Mouse (Mus musculus) heart, postnatal 0 days (tissue): ENCODE data around the gene Syt16. TPM values are rescaled to one million over a fixed set of nuclear protein-coding genes. Genes with fewer than 3 reads are reported as not detected.

Experiments used
- ATAC-seq: fragments of 200-750 bp; cut with Nextera tagmentation; 2 replicates; pipeline ENCODE4 v1.8.0; 2017; ENCODE audit warnings: low read depth, moderate number of reproducible peaks, moderate library complexity; ENCODE audit not compliant: insufficient read depth
- DNase-seq: peaks from one replicate; pipeline ENCODE4 v3.0.0-alpha.2; 2016; ENCODE audit warnings: low spot score
- H3K27ac ChIP-seq: fragments of 300-500 bp; sonication (generic); 2 replicates; pipeline ENCODE4 v1.5.1; 2014; ENCODE audit warnings: low read depth, mild to moderate bottlenecking
- H3K27me3 ChIP-seq: fragments of 300-500 bp; sonication (generic); 2 replicates; pipeline ENCODE4 v1.6.1; 2014; ENCODE audit warnings: low read length, mixed read lengths; ENCODE audit not compliant: control insufficient read depth, insufficient read depth
- H3K36me3 ChIP-seq: fragments of 300-500 bp; sonication (generic); replicated peaks from 2 replicates; pipeline ENCODE4 v1.6.1; 2014; ENCODE audit warnings: low read length, mixed read lengths; ENCODE audit not compliant: control insufficient read depth, insufficient read depth
- H3K4me1 ChIP-seq: fragments of 300-500 bp; sonication (generic); 2 replicates; pipeline ENCODE4 v1.6.1; 2014; ENCODE audit warnings: antibody characterized with exemption; ENCODE audit not compliant: control insufficient read depth, insufficient read depth
- H3K4me2 ChIP-seq: fragments of 300-500 bp; sonication (generic); 2 replicates; pipeline ENCODE4 v1.6.1; 2014; ENCODE audit warnings: low read depth, mild to moderate bottlenecking, low read length, moderate library complexity
- H3K4me3 ChIP-seq: fragments of 300-500 bp; sonication (generic); 2 replicates; pipeline ENCODE4 v1.5.1; 2014; ENCODE audit warnings: low read depth, low read length
- H3K9ac ChIP-seq: fragments of 300-500 bp; sonication (generic); replicated peaks from 2 replicates; pipeline ENCODE4 v1.6.1; 2014; ENCODE audit warnings: low read depth, low read length, mixed read lengths
- H3K9me3 ChIP-seq: fragments of 300-500 bp; sonication (generic); replicated peaks from 2 replicates; pipeline ENCODE4 v1.6.1; 2016; ENCODE audit warnings: low read length; ENCODE audit not compliant: control insufficient read depth
- CTCF ChIP-seq: IDR thresholded peaks from 2 replicates; pipeline ENCODE4 v1.5.1; 2016; ENCODE audit warnings: antibody characterized with exemption, control low read depth, low read depth
- EP300 ChIP-seq: IDR thresholded peaks from 2 replicates; pipeline ENCODE4 v1.6.1; 2016; ENCODE audit warnings: antibody characterized with exemption, low read depth
- WGBS: fragments of 180-500 bp; shearing (Covaris S2); extraction: QIAGEN DNeasy Blood & Tissue Kit; methylation state at CpG from one replicate; pipeline ENCODE4 v1.1.7; 2014; 5-methylcytosine and 5-hydroxymethylcytosine counted together
- polyA plus RNA-seq: library from polyadenylated mRNA; unstranded; fragments of >200 nt; fragmentation: Nextera tagmentation; extraction: Ambion mirVana; gene quantifications from 2 replicates; pipeline ENCODE4 v1.2.1, GENCODE M21; 2015
- total RNA-seq: library from RNA; depleted of rRNA; stranded (reverse); fragments of >200 nt; gene quantifications from 2 replicates; pipeline ENCODE4 v1.2.3, GENCODE M21; 2014; ENCODE audit warnings: low replicate concordance

Gene Syt16
- total and polyA plus RNA-seq, 2 experiments from 2014 or later, result 0.80 TPM; not detected in 1

DNA sequence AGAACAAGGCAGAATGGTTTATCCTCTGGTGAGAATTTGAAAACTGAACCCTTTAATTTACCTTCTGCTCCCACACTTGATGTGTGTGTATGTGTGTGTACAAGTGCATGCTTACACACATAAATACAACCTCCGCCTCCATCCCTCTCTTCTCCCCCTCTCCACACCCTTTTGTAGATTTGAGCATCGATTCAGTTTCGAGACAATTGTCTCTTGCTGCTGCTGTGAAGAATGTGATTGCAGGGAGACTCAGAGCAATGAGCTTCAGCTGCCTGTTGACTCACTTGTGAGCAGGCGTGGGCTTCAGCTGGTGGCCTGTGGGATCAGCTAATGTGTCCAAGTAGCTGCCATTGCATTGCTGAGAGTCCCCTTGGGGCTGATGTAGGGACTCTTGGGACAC lies 46.8 kb downstream of the Syt16 start:
- H3K4me2 ChIP-seq, result no peak overlapping the region
- no peaks in the 10 kb centered on the region for H3K27me3 ChIP-seq
- no peaks in the 10 kb centered on the region for H3K4me1 ChIP-seq
- H3K9ac ChIP-seq, result no peak overlapping the region
- no peak overlapping the region for H3K4me3 ChIP-seq
- 81% methylated on average over 4 of the region's 4 CpGs for WGBS
- ATAC-seq (no peak), DNase-seq (no peak)
- no peaks in the 10 kb centered on the region for H3K9me3 ChIP-seq
- TF ChIP-seq CTCF, result no peak
- no peak for TF ChIP-seq EP300
- H3K36me3 ChIP-seq, result no peaks in the 10 kb centered on the region
- no peak overlapping the region for H3K27ac ChIP-seq

DNA sequence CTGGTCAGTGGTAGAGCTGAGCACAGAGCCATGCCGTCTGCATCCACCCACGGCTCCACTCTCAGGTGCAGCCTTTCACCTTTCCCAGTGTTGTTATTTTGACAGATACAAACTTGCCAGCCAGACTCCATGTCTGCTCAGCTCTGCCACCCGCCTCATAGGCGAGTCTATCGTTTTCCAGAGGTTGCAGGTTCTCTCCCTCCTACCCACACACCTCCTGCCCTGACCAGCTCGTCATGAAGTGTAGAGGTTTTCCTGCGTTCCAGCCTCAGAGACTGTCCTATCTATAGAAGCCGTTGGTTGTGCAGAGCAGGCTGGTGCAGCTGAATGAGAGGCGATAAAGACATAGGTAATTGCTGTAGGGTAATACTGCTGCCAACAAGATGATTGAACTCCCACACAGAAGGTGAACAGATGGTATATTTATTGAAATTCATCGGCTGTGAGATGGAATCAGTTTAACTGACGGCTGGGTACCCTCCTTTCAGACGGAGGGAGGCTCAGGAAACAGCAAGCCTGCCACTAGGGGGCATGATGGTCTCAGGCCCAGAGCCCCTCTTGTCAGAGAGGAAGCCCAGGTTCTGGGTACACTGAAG lies 58.0 kb downstream of the Syt16 start:
- Histone ChIP-seq H3K4me1 (no peaks in the 10 kb centered on the region), H3K27me3 (no peaks in the 10 kb centered on the region), H3K9ac (no peak overlapping the region), H3K27ac (no peak overlapping the region), H3K4me2 (no peak overlapping the region), H3K36me3 (no peaks in the 10 kb centered on the region), H3K9me3 (no peaks in the 10 kb centered on the region), H3K4me3 (no peak overlapping the region)
- 45% methylated on average over 12 of the region's 12 CpGs for WGBS
- DNase-seq (peak; percentile 7), ATAC-seq (no peak)
- TF ChIP-seq EP300 (no peak), CTCF (peak; percentile 52)

DNA sequence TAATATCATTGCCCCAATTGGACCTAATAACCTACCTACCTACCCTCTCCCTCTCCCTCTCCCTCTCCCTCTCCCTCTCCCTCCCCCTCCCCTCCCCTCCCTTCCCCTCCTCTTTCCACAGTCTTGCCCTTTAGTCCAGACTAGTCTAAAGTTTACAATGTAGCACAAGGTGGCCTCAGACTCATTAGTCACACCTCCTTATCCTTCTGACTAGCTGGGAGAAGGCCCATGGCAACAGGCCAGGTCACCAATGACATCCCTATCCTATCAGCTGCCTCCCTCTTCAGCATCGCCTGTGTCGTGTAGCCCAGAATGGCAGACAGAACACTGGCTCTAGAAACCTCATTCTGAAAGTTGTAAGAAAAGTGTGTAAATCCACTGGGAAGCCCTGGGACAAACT lies 58.7 kb downstream of the Syt16 start:
- TF ChIP-seq EP300 (no peak), CTCF (no peak)
- H3K27ac ChIP-seq, result no peak overlapping the region

DNA sequence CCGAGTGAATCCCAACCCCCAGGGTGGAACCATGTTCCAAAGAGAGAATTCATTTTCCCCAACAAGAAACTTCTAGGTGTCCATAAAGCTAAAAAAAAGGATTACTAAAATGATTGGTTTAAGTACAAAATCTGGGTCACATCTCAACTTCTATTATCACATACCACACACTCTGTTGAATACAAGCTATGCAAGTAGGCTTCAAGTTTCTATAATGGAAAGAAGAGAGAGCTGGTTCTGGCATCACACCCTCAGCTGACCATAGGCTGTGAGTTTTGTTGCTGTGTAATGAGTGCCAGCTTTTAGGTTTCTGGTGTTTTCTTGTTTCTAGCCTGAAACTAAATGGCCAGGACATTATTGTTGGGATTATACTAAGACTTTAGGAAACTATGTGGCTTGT lies 65.1 kb downstream of the Syt16 start:
- DNase-seq (no peak), ATAC-seq (no peak)
- H3K4me1 ChIP-seq, result no peaks in the 10 kb centered on the region
- no peaks in the 10 kb centered on the region for H3K9me3 ChIP-seq
- H3K27me3 ChIP-seq, result no peaks in the 10 kb centered on the region
- no peaks in the 10 kb centered on the region for H3K36me3 ChIP-seq
- WGBS, result 85% methylated on average over 1 of the region's 1 CpGs
- no peak overlapping the region for H3K9ac ChIP-seq
- H3K4me3 ChIP-seq, result no peak overlapping the region
- TF ChIP-seq EP300 (no peak), CTCF (no peak)
- H3K4me2 ChIP-seq, result no peak overlapping the region
- H3K27ac ChIP-seq, result no peak overlapping the region

More for the DNA sequence above, 58.7 kb downstream of the Syt16 start:
- Histone ChIP-seq H3K4me1 (no peaks in the 10 kb centered on the region), H3K9ac (no peak overlapping the region), H3K9me3 (no peaks in the 10 kb centered on the region), H3K36me3 (no peaks in the 10 kb centered on the region), H3K27me3 (no peaks in the 10 kb centered on the region), H3K4me3 (no peak overlapping the region), H3K4me2 (no peak overlapping the region)
- WGBS, result 14% methylated on average over 2 of the region's 2 CpGs
- DNase-seq (peak; percentile 28), ATAC-seq (peak; percentile 39; the same call in 1 of the 2 replicates)

DNA sequence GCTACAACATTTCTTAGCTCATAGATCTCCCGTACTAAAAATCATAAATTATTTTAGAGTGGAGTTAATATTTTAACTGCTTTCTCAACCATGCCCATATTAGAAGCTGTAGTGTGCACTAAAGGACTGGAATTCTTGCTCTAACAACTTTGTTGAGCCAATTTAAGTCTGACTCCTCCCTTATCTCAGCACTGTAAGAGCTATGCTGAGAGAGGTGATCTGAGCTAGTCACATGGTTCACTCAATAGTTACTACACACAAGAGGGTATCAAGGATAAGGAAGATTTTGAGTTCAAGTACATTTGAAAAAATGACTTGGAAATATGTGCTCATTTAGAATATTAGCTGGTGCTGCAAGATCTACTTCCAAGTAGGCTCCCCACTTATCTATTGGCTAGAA lies 71.5 kb downstream of the Syt16 start:
- Histone ChIP-seq H3K27me3 (no peaks in the 10 kb centered on the region), H3K4me3 (no peak overlapping the region), H3K27ac (no peak overlapping the region), H3K4me2 (no peak overlapping the region), H3K9me3 (no peaks in the 10 kb centered on the region), H3K4me1 (no peaks in the 10 kb centered on the region), H3K36me3 (no peaks in the 10 kb centered on the region), H3K9ac (no peak overlapping the region)
- 76% methylated on average over 1 of the region's 1 CpGs for WGBS
- no peak for ATAC-seq
- TF ChIP-seq CTCF (no peak), EP300 (no peak)
- no peak for DNase-seq

DNA sequence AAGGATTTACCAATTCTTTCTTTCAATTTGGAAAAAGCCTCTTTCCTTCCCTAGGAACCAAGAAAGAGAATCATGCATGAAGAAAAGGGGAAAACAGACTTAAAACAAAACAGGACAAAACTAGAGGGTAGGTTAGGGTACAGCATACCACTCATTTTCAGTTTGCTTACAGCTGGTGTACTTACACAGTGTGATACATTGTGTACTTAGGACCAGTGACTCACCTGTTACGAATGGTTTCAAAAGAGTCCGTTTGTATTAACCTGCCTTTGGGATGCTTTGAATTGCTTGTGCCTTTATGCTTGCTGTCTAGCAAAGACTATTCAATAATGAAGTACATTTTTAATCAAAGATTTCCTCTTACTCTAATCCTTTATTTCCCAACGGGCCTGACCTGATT lies 78.1 kb downstream of the Syt16 start:
- Histone ChIP-seq H3K9me3 (no peaks in the 10 kb centered on the region), H3K4me3 (no peak overlapping the region), H3K4me2 (no peak overlapping the region), H3K27ac (no peak overlapping the region), H3K27me3 (no peaks in the 10 kb centered on the region), H3K36me3 (no peaks in the 10 kb centered on the region), H3K4me1 (no peaks in the 10 kb centered on the region), H3K9ac (no peak overlapping the region)
- WGBS, result 81% methylated on average over 3 of the region's 3 CpGs
- no peak for DNase-seq
- TF ChIP-seq EP300, result no peak
- TF ChIP-seq CTCF, result no peak
- ATAC-seq, result no peak
